Mouse (Mus musculus): ENCODE measurements around the gene Ar. TPM values are rescaled to one million over a fixed set of nuclear protein-coding genes. Genes with fewer than 3 reads are reported as not detected.

The Ar gene
- polyA plus RNA-seq, 1 experiment from 2014 or later: 0.18 TPM

DNA sequence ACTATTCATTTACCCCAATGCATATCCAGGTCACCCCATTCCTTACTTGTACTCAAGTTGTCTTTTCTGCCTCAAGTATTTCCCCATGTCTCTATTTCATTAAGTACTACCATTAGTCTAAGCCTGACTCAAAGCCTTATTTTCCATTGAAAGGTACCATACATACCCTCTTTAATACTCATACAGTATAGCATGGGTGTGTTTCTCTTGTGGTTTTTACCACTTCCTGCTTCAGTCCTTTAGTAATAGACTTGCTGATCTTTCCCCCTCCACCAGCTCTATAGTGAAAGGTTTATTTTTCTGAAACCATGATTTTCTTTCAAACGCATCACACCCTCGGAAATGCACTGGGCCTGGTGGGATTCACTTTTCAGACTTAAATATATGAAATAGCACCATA is 117.2 kb downstream of the Ar start:
- Histone ChIP-seq H3K27me3 (replicated peaks) (no peaks in the 10 kb centered on the region), H3K4me1 (no peaks in the 10 kb centered on the region), H3K27ac (replicated peaks) (no peak overlapping the region), H3K36me3 (no peaks in the 10 kb centered on the region), H3K9ac (replicated peaks) (no peak overlapping the region), H3K4me2 (no peak overlapping the region), H3K9me3 (replicated peaks) (no peaks in the 10 kb centered on the region), H3K4me3 (replicated peaks) (no peak overlapping the region)
- no peak for ATAC-seq (ENCODE audit: low FRiP score)
- WGBS: 94% methylated on average over 2 of the region's 2 CpGs

DNA sequence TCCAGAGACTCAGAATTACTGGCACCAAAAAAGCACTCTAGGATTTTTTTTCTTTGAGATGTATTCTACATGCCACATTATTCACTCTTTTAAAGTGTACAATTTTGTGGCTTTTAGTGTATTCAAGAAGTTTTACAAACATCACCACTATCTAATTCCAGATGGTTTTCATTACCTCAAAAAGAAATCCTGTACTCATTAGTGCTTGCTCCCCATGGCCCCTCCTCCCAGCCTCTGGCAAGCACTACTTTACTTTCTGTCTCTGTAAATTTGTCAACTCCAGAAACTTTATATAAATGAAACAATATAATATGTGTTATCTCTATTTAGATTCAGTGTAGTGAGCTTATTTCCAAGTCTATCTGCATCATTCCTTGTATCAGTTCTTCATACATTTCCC is 122.8 kb downstream of the Ar start:
- Histone ChIP-seq H3K36me3 (no peaks in the 10 kb centered on the region), H3K9me3 (replicated peaks) (no peaks in the 10 kb centered on the region), H3K4me2 (no peak overlapping the region), H3K4me3 (replicated peaks) (no peak overlapping the region), H3K27me3 (replicated peaks) (no peaks in the 10 kb centered on the region), H3K9ac (replicated peaks) (no peak overlapping the region), H3K27ac (replicated peaks) (no peak overlapping the region), H3K4me1 (no peaks in the 10 kb centered on the region)
- no peak for ATAC-seq (ENCODE audit: low FRiP score)

DNA sequence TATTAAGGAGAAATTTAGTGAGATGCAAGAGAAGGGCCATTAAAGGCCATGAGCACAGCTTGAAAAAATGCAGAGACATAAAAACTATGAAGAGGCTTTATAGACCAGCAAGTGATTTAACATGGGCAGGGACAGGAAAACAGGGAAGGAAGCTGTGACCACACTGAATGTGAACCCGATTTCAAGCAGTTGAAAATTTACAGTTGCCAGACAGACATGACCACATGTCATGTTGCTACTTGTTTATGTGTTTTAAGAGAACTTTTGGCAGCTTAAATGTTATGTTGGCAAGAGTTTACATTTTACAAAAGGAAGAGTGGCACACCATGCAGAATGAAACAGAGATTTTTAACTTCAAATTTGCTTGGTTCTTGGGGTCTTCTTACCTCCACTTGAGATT is 143.2 kb downstream of the Ar start:
- WGBS: 49% methylated on average over 1 of the region's 1 CpGs
- Histone ChIP-seq H3K36me3 (no peaks in the 10 kb centered on the region), H3K27me3 (replicated peaks) (no peaks in the 10 kb centered on the region), H3K9me3 (replicated peaks) (no peaks in the 10 kb centered on the region), H3K27ac (replicated peaks) (no peak overlapping the region), H3K4me2 (no peak overlapping the region), H3K4me1 (no peaks in the 10 kb centered on the region), H3K4me3 (replicated peaks) (no peak overlapping the region), H3K9ac (replicated peaks) (no peak overlapping the region)
- no peak for ATAC-seq (ENCODE audit: low FRiP score)

DNA sequence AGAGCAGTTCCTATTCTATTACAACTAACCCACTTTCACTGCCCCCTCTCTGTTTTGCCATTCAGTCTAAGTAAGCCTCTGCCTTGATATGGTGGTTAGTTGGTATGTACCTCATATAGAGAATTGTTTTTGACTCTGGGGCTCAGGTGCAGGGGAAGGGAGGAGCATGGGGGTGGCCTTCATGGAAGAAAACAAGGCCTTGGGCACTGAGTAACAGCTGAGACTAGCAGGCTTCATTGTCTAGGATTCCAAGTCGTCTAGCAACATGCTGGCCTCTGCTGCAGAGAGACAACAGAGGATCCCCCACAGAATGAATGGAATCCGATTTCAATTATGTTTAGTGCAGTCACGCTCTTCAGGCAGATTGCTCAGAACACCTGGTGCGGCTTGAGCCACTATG is 152.1 kb downstream of the Ar start:
- Histone ChIP-seq H3K27ac (replicated peaks) (no peak overlapping the region), H3K9me3 (replicated peaks) (no peaks in the 10 kb centered on the region), H3K9ac (replicated peaks) (no peak overlapping the region), H3K4me3 (replicated peaks) (no peak overlapping the region), H3K36me3 (no peaks in the 10 kb centered on the region), H3K4me1 (no peaks in the 10 kb centered on the region), H3K4me2 (no peak overlapping the region), H3K27me3 (replicated peaks) (no peaks in the 10 kb centered on the region)
- no peak for ATAC-seq (ENCODE audit: low FRiP score)
- WGBS: 40% methylated on average over 4 of the region's 4 CpGs

DNA sequence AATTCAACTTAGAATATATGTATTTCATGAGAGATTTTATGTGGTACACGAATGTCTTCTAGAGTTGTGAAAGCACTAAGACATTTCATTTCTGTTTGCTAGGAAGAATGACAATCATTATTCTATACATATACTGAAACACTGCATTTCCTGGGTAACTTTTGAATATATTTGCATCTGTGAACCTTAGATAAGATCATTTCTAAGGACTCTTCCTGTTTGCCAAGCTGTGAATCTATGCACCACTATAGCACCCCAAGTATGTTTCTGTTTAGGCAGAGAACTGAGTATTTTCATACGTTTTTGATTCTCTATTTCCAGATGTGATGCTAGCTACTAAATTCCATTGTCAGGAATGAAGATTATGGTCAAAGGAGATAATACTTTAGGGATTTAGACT is 153.4 kb downstream of the Ar start:
- Histone ChIP-seq H3K4me1 (no peaks in the 10 kb centered on the region), H3K27me3 (replicated peaks) (no peaks in the 10 kb centered on the region), H3K4me3 (replicated peaks) (no peak overlapping the region), H3K27ac (replicated peaks) (no peak overlapping the region), H3K4me2 (no peak overlapping the region), H3K9me3 (replicated peaks) (no peaks in the 10 kb centered on the region), H3K9ac (replicated peaks) (no peak overlapping the region), H3K36me3 (no peaks in the 10 kb centered on the region)
- no peak for ATAC-seq (ENCODE audit: low FRiP score)
- 72% methylated on average over 2 of the region's 2 CpGs for WGBS

DNA sequence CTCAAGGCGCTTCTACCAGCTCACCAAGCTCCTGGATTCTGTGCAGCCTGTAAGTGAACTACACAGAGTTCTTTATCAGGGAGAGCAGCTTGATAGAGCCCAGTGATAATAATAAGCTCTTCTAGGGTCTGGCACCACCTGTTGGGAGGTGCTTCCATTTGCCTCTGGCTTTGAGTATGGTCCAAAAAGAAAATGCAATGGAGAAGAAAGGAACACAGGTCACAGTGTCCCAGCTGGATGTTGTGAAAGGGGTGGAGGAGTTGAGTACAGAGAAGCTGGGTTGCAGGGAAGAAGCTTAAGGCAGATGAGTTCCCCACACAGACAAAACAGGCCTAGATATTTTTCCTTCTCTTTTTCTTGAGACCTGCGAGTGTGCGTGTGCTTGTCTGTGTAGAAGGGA is 167.4 kb downstream of the Ar start:
- H3K4me1 ChIP-seq: no peaks in the 10 kb centered on the region
- H3K36me3 ChIP-seq: no peaks in the 10 kb centered on the region
- WGBS: 97% methylated on average over 3 of the region's 3 CpGs
- no peaks in the 10 kb centered on the region for H3K9me3 ChIP-seq (replicated peaks)
- no peaks in the 10 kb centered on the region for H3K27me3 ChIP-seq (replicated peaks)
- H3K27ac ChIP-seq (replicated peaks): no peak overlapping the region
- no peak overlapping the region for H3K9ac ChIP-seq (replicated peaks)
- H3K4me2 ChIP-seq: no peak overlapping the region
- ATAC-seq (ENCODE audit: low FRiP score): no peak
- H3K4me3 ChIP-seq (replicated peaks): no peak overlapping the region

DNA sequence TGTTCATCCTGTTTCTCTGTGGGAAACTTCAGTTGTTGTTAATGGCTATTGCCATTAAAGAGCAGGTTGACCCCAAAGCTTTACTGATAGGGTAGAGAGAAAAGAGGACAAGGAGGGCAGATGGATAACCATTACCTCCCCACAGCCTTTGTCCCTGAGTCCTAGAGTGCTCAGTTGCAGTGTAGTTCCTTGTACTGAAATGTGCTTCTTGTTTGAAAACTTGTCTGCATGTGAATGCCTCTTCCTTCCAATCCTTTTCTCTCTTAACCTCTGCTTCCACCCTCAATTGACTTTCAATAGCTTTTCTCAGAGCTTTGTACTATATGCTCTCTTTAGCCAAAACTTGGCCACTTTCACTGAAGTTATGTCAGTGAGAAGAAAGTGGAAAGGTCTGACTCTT is 168.9 kb downstream of the Ar start:
- Histone ChIP-seq H3K27ac (replicated peaks) (no peak overlapping the region), H3K9me3 (replicated peaks) (no peaks in the 10 kb centered on the region), H3K4me3 (replicated peaks) (no peak overlapping the region), H3K9ac (replicated peaks) (no peak overlapping the region), H3K4me2 (no peak overlapping the region), H3K4me1 (no peaks in the 10 kb centered on the region), H3K36me3 (no peaks in the 10 kb centered on the region), H3K27me3 (replicated peaks) (no peaks in the 10 kb centered on the region)
- no peak for ATAC-seq (ENCODE audit: low FRiP score)

DNA sequence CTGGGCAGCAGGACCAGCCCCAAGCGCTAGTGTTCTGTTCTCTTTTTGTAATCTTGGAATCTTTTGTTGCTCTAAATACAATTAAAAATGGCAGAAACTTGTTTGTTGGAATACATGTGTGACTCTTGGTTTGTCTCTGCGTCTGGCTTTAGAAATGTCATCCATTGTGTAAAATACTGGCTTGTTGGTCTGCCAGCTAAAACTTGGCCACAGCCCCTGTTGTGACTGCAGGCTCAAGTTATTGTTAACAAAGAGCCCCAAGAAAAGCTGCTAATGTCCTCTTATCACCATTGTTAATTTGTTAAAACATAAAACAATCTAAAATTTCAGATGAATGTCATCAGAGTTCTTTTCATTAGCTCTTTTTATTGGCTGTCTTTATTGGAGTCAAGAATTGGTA is 174.5 kb downstream of the Ar start:
- 74% methylated on average over 2 of the region's 2 CpGs for WGBS
- H3K4me2 ChIP-seq: no peak overlapping the region
- no peaks in the 10 kb centered on the region for H3K4me1 ChIP-seq
- H3K4me3 ChIP-seq (replicated peaks): no peak overlapping the region
- H3K27me3 ChIP-seq (replicated peaks): no peaks in the 10 kb centered on the region
- no peak overlapping the region for H3K9ac ChIP-seq (replicated peaks)
- no peaks in the 10 kb centered on the region for H3K36me3 ChIP-seq
- no peak for ATAC-seq (ENCODE audit: low FRiP score)
- no peaks in the 10 kb centered on the region for H3K9me3 ChIP-seq (replicated peaks)
- H3K27ac ChIP-seq (replicated peaks): no peak overlapping the region

DNA sequence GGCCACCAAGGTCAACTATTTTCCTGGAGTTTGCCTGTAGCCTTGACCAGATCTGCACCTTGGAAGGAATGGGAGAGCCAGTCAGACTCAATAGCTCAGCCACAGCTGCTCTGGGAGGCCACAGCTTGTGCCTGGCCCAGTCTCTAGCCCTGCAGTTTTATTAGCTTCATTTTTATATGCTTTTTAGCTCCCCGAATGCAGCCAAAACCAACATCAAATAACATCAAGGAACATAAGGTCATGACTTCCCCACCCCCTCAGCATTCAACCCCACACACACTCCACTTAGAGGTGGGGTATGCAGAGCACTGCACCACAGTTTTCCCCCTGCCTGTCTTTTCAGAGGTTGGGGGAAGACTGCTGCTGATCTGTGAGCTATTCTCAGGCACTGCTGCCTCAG is 198.9 kb downstream of the Ar start:
- Histone ChIP-seq H3K27me3 (replicated peaks) (no peaks in the 10 kb centered on the region), H3K36me3 (no peaks in the 10 kb centered on the region), H3K27ac (replicated peaks) (no peak overlapping the region), H3K4me1 (no peaks in the 10 kb centered on the region), H3K9me3 (replicated peaks) (no peaks in the 10 kb centered on the region), H3K9ac (replicated peaks) (no peak overlapping the region), H3K4me3 (replicated peaks) (no peak overlapping the region), H3K4me2 (no peak overlapping the region)
- WGBS: 77% methylated on average over 1 of the region's 1 CpGs
- no peak for ATAC-seq (ENCODE audit: low FRiP score)

DNA sequence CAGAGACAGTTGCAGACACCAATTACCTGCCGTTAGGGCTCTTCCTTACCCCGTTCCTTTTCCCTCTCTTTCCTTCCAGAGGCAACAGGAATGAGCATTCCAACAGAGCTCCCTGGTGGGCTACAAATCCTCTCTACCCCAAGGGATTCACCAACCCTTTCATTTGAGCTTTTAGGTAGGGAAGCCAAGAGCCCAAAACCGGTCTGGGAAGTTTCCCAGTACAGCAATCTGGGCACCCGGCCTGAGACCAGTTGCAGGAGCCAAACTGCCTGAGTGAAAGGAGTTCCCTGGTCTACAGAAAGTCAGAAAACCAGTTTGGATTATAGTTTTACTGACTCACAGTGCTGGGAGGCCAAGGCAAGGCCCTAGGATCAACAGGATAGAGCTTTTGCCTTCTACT is 199.5 kb downstream of the Ar start:
- Histone ChIP-seq H3K27ac (replicated peaks) (no peak overlapping the region), H3K9ac (replicated peaks) (no peak overlapping the region), H3K4me1 (no peaks in the 10 kb centered on the region), H3K4me2 (no peak overlapping the region), H3K27me3 (replicated peaks) (no peaks in the 10 kb centered on the region), H3K9me3 (replicated peaks) (no peaks in the 10 kb centered on the region), H3K4me3 (replicated peaks) (no peak overlapping the region), H3K36me3 (no peaks in the 10 kb centered on the region)
- 40% methylated on average over 4 of the region's 4 CpGs for WGBS
- no peak for ATAC-seq (ENCODE audit: low FRiP score)

Measured in neural tube, embryonic 15.5 days (tissue).